Mouse (Mus musculus) liver, embryonic 14.5 days (tissue): ENCODE measurements around the gene Tcte2. TPM values are rescaled to one million over a fixed set of nuclear protein-coding genes. Genes with fewer than 3 reads are reported as not detected.

Source experiments
- ATAC-seq: fragments of 200-750 bp; cut with Nextera tagmentation; 2 replicates; pipeline ENCODE4 v1.8.0; 2017; ENCODE audit warnings: moderate number of reproducible peaks, mild to moderate bottlenecking, moderate library complexity; ENCODE audit not compliant: insufficient read depth
- DNase-seq, 3 experiments: peaks; one replicate each; pipeline ENCODE4 v3.0.0-alpha.2; 2012 to 2013; ENCODE audit warnings: low read depth in 3 of 3, low spot score in 3 of 3
- H3K27ac ChIP-seq: fragments of 300-500 bp; sonication (generic); 2 replicates; pipeline ENCODE4 v1.5.1; 2014; ENCODE audit warnings: moderate library complexity, mild to moderate bottlenecking, control low read depth, inconsistent platforms
- H3K27me3 ChIP-seq: fragments of 300-500 bp; sonication (generic); 2 replicates; pipeline ENCODE4 v1.6.1; 2014; ENCODE audit warnings: mild to moderate bottlenecking, low read length, moderate library complexity; ENCODE audit not compliant: control insufficient read depth, insufficient read depth
- H3K36me3 ChIP-seq: fragments of 300-500 bp; sonication (generic); replicated peaks from 2 replicates; pipeline ENCODE4 v1.6.1; 2014; ENCODE audit warnings: low read depth; ENCODE audit not compliant: control insufficient read depth, insufficient read depth
- H3K4me1 ChIP-seq, 2 experiments: fragments of 200-500 bp in 1 of 2; fragments of 300-500 bp in 1 of 2; sonication (generic) in 1 of 2; replicated peaks; 2 replicates each; pipeline ENCODE4 v1.6.1; 2012 to 2014; ENCODE audit warnings: antibody characterized with exemption in 1 of 2, inconsistent platforms in 1 of 2, low read length in 1 of 2; ENCODE audit not compliant: control insufficient read depth in 2 of 2, insufficient read depth in 2 of 2
- H3K4me2 ChIP-seq: fragments of 300-500 bp; sonication (generic); 2 replicates; pipeline ENCODE4 v1.6.1; 2014; ENCODE audit warnings: low read depth, mild to moderate bottlenecking, control low read depth, moderate library complexity
- H3K4me3 ChIP-seq, 2 experiments: fragments of 200-500 bp in 1 of 2; fragments of 300-500 bp in 1 of 2; sonication (generic) in 1 of 2; 2 replicates each; pipeline ENCODE4 v1.5.1; 2012 to 2014; ENCODE audit warnings: low read depth in 2 of 2, low read length in 2 of 2, mild to moderate bottlenecking in 2 of 2, control low read depth in 1 of 2, inconsistent platforms in 1 of 2, moderate library complexity in 1 of 2; ENCODE audit not compliant: insufficient read depth in 1 of 2
- H3K9ac ChIP-seq: fragments of 300-500 bp; sonication (generic); replicated peaks from 2 replicates; pipeline ENCODE4 v1.6.1; 2014; ENCODE audit warnings: mild to moderate bottlenecking, control low read depth, moderate library complexity
- H3K9me3 ChIP-seq: fragments of 300-500 bp; sonication (generic); 2 replicates; pipeline ENCODE4 v1.6.1; 2016; ENCODE audit warnings: low read length, mixed read lengths; ENCODE audit not compliant: control insufficient read depth
- CTCF ChIP-seq: IDR thresholded peaks from 2 replicates; pipeline ENCODE4 v1.5.1; 2016; ENCODE audit warnings: antibody characterized with exemption, low read depth, control low read depth
- EP300 ChIP-seq: IDR thresholded peaks from 2 replicates; pipeline ENCODE4 v1.6.1; 2016; ENCODE audit warnings: antibody characterized with exemption, low read depth
- WGBS: fragments of 180-500 bp; shearing (Covaris S2); extraction: QIAGEN DNeasy Blood & Tissue Kit; methylation state at CpG from one replicate; pipeline ENCODE4 v1.1.7; 2014; ENCODE audit not compliant: insufficient replicate concordance; 5-methylcytosine and 5-hydroxymethylcytosine counted together
- polyA plus RNA-seq, 2 experiments: library from polyadenylated mRNA; depleted of rRNA in 1 of 2; stranded (reverse) in 1 of 2; unstranded in 1 of 2; fragments of >200 nt; fragmentation: Nextera tagmentation in 1 of 2; extraction: Ambion mirVana in 1 of 2; gene quantifications; 2 replicates each; pipeline versions ENCODE4 v1.2.1 to v1.2.3; 2012 to 2014

The Tcte2 gene
- polyA plus RNA-seq, 2 experiments = 0.26 TPM; not detected in 1

DNA sequence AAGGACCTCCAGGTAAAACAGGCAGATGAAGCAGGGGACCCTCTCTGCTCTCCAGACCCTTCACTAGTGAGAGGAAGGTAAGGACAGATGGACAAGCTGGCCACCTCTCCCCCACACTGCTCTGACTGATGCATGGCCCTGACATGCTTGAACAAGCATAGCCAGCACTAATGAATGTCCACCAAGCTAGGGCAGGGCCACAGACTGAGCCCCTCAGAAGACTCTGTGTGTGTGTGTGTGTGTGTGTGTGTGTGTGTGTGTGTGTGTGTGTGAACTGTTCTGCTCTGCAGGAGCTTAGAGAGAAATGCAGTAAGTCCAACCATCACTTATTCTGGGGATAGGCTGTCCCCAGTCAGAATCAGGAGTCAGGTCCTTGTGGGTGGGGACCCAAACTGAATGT is 91.4 kb downstream of the Tcte2 start:
- Histone ChIP-seq H3K9me3 (no peaks in the 10 kb centered on the region), H3K27me3 (no peaks in the 10 kb centered on the region), H3K4me1 (peaks cover 0 to 3% of the 10 kb centered on the region in 2 experiments; a peak in 2 of 4 replicates), H3K27ac (no peak overlapping the region), H3K9ac (no peak overlapping the region), H3K36me3 (no peaks in the 10 kb centered on the region), H3K4me3 (no peak overlapping the region), H3K4me2 (no peak overlapping the region)
- TF ChIP-seq CTCF (no peak), EP300 (no peak)
- DNase-seq = no peak
- no peak for ATAC-seq

- DNase-seq = no peak
These were observed 92.4 kb downstream of the Tcte2 start for GRCm38 (mm10) chr17:13669206-13669605.

GRCm38 (mm10) chr17:13668052-13669015 is 93.3 kb downstream of the Tcte2 start:
- no peaks in the 10 kb centered on the region for H3K27me3 ChIP-seq
- no peak overlapping the region for H3K4me2 ChIP-seq
- no peak overlapping the region for H3K27ac ChIP-seq
- H3K4me3 ChIP-seq = no peak overlapping the region
- ATAC-seq (no peak), DNase-seq (no peak)
- TF ChIP-seq EP300 (no peak), CTCF (no peak)
- no peak overlapping the region for H3K9ac ChIP-seq
- no peaks in the 10 kb centered on the region for H3K36me3 ChIP-seq
- peaks cover 0 to 3% of the 10 kb centered on the region in 2 experiments; a peak in 2 of 4 replicates for H3K4me1 ChIP-seq
- no peaks in the 10 kb centered on the region for H3K9me3 ChIP-seq
- 18% methylated on average over 16 of the region's 16 CpGs for WGBS

More at GRCm38 (mm10) chr17:13669206-13669605, 92.4 kb downstream of the Tcte2 start:
- Histone ChIP-seq H3K27ac (no peak overlapping the region), H3K36me3 (no peaks in the 10 kb centered on the region), H3K4me1 (peaks cover 0 to 3% of the 10 kb centered on the region in 2 experiments; a peak in 2 of 4 replicates), H3K9ac (no peak overlapping the region), H3K4me2 (no peak overlapping the region), H3K4me3 (no peak overlapping the region), H3K27me3 (no peaks in the 10 kb centered on the region), H3K9me3 (no peaks in the 10 kb centered on the region)
- TF ChIP-seq EP300 (no peak), CTCF (no peak)
- WGBS = 28% methylated on average over 8 of the region's 8 CpGs
- ATAC-seq = no peak

- Histone ChIP-seq H3K36me3 (no peaks in the 10 kb centered on the region), H3K4me1 (peaks cover 0 to 3% of the 10 kb centered on the region in 2 experiments; a peak in 2 of 4 replicates), H3K27ac (no peak overlapping the region), H3K27me3 (no peaks in the 10 kb centered on the region), H3K9ac (no peak overlapping the region), H3K4me3 (no peak overlapping the region), H3K4me2 (no peak overlapping the region), H3K9me3 (no peaks in the 10 kb centered on the region)
- no peak for ATAC-seq
- WGBS = 42% methylated on average over 3 of the region's 3 CpGs
- DNase-seq = no peak
- TF ChIP-seq CTCF (no peak), EP300 (no peak)
These were observed 94.6 kb downstream of the Tcte2 start for GRCm38 (mm10) chr17:13667006-13667405.

- Histone ChIP-seq H3K4me3 (no peak overlapping the region), H3K9me3 (no peaks in the 10 kb centered on the region), H3K4me1 (peaks cover 0 to 5% of the 10 kb centered on the region in 2 experiments; a peak in 2 of 4 replicates), H3K27ac (no peak overlapping the region), H3K36me3 (no peaks in the 10 kb centered on the region), H3K27me3 (no peaks in the 10 kb centered on the region), H3K9ac (no peak overlapping the region), H3K4me2 (no peak overlapping the region)
- WGBS = 39% methylated on average over 1 of the region's 1 CpGs
- no peak for TF ChIP-seq CTCF
- no peak for TF ChIP-seq EP300
- no peak for DNase-seq
- no peak for ATAC-seq
These were observed 95.9 kb downstream of the Tcte2 start for GRCm38 (mm10) chr17:13665731-13666130.
